Mouse (Mus musculus) myocyte (in vitro differentiated cells): ENCODE results near the gene Rabgap1l.

Experiments used
- MYOD1 ChIP-seq, 3 experiments: IDR thresholded peaks; one replicate each; pipeline ENCODE4 v1.6.1; 2011; ENCODE audit warnings: control low read depth in 2 of 3, low read depth in 2 of 3, mild to moderate bottlenecking in 2 of 3, moderate library complexity in 1 of 3; ENCODE audit not compliant: insufficient read length in 2 of 3, control insufficient read depth in 1 of 3
- POLR2A ChIP-seq: IDR thresholded peaks from one replicate; pipeline ENCODE4 v1.6.1; 2011; ENCODE audit warnings: low read depth, mild to moderate bottlenecking, control low read depth, moderate library complexity; ENCODE audit not compliant: insufficient read length
- USF1 ChIP-seq: IDR thresholded peaks from one replicate; pipeline ENCODE4 v1.6.1; 2011; ENCODE audit warnings: low read depth, mild to moderate bottlenecking, control low read depth, moderate library complexity

- TF ChIP-seq USF1 (no peak), POLR2A (no peak), MYOD1 (IDR thresholded peaks at IDR 0.05; ENCODE audit: control insufficient read depth in 1 of 3, insufficient read length in 2 of 3, low read depth in 2 of 3) (no peak)
Measured at GRCm38 (mm10) chr1:160645416-160645815, 147.6 kb downstream of the Rabgap1l start.
